Mouse (Mus musculus) testis, postnatal 14 days (tissue): ENCODE measurements around the gene Aplf.
"Not testable (repeated sequence)": the region's sequence is repeated elsewhere in the genome, so short reads cannot be mapped to it uniquely, and the experiment has no call there.

Experiments
- DNase-seq: peaks from one replicate; pipeline ENCODE4 v3.0.0; 2021; ENCODE audit warnings: low spot score

Aplf gene

GRCm38 (mm10) chr6:87671771-87672517 is at the start of gene Aplf:
Gene Aplf, minus strand, starts transcription at chr6:87672193.
- peak; percentile 93 for DNase-seq

GRCm38 (mm10) chr6:87714091-87714490 is 42.1 kb upstream of the Aplf start:
- no peak for DNase-seq

DNA sequence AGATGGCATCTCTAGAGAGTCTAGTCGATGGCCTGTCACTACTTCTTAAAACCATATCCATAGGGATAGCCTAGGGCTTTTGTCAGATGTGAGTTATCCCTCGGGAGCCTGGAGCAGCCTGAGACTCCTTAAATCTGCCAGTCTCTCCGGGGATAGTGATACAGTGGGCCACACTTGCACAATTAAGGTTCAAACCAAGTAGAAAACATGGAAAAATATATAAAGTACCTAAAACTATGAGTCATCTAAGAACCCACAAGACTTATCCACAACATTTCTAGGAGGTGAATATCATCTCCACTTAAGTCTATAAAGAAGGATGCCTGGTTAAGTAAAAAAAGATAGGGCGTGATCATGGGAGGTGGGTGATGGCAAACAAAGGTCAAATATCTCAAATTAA is 40.3 kb upstream of the Aplf start:
- DNase-seq = no peak

DNA sequence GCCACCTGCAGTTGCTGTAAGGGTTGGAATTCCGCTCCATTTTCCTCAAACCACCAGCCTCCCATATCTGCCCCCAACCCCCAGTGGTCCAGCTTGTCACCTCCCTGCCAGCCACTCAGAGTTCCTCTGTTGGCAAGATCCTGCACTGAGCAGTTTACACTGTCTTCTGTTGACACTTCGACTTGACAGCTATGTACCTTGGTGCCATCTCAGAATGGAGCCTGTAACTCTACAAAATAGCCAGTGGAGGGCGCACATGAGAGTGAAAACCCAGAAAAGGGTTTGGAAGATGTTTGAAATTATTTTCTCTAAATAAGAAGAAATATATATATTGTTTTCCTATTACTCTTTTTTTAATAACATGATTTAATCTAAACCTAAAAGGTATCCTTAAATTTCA is 34.3 kb upstream of the Aplf start:
- DNase-seq = no peak

- DNase-seq = no peak
These were observed 24.6 kb upstream of the Aplf start for GRCm38 (mm10) chr6:87696544-87696943.

DNA sequence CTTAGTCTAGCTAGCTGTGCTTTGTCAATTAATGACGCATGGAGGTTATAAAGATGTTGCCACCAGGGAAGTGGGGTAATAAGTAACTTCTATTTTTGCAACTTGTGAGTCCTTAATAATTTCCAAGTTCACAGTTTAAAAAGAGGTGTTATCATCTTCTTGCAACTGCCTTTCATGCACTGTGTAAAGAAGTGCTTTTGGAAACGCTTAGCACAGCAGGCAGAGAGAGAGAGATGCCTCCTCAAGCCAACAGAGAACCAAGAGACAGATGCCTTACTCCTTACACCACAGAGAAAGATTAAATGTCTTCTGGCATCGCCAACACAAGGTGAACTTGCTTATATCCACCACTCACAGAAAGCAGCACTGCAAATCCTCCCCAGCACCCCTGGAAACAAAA is 24.0 kb upstream of the Aplf start:
- no peak for DNase-seq

DNA sequence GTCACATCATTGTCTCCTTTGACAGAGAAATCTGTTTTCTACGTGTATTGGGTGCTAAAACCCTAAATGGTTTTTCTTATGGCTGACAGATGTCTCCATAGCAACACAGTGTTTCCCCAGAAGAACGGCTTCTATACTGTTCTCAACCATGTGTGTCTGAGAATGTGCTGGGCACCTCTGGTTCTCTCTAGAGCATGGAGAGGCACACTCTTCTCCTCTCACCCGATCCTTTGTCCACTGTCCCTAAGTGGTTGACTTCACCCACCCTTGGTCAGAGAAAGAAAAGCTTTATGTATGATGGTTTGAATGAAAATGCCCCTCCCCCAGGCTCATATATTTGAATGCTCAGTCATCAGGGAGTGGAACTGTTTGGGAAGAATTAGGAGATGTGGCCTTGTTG is 8.4 kb upstream of the Aplf start:
- no peak for DNase-seq

DNA sequence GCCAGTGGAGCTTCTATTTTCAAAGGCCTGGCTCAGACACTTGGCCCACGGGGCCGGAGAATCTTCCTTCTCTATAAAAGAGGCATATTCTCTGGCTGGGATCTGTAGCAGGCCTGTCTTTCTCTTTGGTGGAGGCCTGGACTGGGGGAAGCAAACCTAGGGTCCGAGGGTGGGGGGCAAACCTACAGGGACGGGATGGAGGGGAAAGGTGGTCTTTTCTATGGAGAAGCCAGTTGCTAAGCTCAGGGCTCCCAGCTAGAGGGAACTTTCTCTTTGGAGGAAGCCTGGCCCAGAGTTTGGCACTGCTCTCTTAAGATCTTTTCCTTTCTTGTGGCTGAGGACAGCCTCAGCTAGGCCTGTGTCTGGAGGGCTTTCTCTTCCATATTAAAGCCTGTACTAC is 668 bp upstream of the Aplf start:
- no peak for DNase-seq

DNA sequence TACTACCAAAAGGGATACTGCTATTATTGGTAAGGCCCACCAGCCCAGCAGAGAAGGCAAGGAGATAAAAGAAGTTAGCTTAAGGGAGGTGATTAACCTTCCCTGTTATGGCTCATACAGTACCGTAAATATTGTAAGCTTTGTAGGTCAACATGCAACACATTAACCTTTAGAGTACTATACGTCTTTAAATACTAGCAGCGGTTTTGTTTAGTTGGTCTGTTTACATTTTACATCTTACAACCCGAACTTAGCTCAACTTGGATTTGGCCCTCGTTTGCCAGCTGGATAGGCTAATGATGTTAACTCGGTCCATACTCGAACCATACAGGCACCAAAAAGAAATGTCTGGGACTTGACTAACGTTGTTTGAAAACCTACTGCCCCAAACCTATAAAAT is 640 bp downstream of the Aplf start:
- no peak for DNase-seq

DNA sequence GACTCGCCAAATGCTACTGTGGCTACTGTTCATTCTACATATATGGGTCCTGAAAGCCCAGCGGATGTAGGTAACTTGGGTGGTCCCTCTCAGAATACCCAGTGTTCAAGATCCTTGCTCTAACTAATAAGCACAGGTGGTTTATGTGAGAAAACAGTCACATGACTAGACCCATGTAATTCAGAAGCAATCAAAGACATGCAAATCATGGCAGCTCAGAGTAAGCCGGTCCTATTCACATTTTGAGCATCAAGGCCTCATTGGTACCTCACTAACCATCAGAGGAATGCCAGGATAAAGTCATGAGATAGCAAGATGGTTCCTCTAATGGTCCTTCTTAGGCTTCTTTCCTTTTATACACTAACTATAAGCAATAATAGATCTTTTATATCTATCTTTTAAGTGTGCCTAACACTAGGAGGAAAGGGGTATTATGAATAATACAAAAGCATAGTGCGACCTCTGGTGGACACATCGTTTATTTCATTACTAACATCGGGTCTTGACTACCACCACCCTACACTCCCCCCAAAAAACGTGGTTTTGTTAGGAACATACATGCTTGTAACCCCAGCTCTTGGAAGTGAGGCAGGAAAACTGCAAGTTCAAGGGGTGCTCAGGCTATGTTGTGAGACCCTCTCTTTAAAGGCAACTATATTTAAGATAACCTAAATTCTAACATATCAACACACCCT is 2.0 kb downstream of the Aplf start:
- DNase-seq = no peak

GRCm38 (mm10) chr6:87668733-87669132 is 3.3 kb downstream of the Aplf start:
- no peak for DNase-seq

- no peak for DNase-seq
These were observed 4.2 kb downstream of the Aplf start for GRCm38 (mm10) chr6:87667804-87668203.

- no peak for DNase-seq
These were observed 8.5 kb downstream of the Aplf start for GRCm38 (mm10) chr6:87663445-87663844.

- DNase-seq = no peak
These were observed 9.8 kb downstream of the Aplf start for GRCm38 (mm10) chr6:87662197-87662596.

GRCm38 (mm10) chr6:87661707-87662106 is 10.3 kb downstream of the Aplf start:
- no peak for DNase-seq

- DNase-seq = no peak
These were observed 13.2 kb downstream of the Aplf start for GRCm38 (mm10) chr6:87658816-87659215.

DNA sequence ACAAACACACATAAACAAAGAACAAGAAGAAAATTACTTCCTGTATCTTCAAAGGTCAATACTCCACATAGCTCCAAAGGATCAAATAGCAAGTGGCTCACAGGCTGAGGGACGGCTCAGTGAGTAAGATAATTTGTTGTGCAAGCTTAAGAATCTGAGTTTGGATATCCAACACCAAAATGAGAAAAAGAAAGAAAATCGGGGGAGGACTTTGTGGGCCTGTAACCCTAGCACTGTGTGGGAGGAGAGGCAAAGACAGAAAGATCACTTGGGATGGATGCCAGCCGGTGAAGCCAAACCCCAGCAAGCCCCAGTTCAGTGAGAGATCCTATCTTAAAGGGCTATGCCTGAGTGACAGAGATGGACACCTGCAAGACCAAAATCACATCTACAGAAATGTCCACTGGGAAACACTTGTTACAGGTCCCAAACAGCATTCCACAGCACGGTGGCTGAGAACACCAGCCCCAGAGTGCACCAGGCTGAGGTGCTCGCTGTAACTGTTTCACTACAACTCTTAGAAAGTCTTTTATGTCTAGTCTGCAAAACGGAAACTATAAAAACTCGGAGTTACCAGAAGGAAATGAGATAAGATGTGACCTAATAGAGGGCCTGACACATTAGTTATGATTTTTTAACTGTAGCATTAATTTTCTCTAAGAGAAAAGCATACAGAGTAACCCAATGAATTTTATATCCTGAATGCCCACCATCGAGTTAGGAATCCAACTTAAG is 17.9 kb downstream of the Aplf start:
- DNase-seq = no peak

GRCm38 (mm10) chr6:87653478-87653877 is 18.5 kb downstream of the Aplf start:
- no peak for DNase-seq

- DNase-seq = no peak
These were observed 19.3 kb downstream of the Aplf start for GRCm38 (mm10) chr6:87652670-87653069.

- DNase-seq = no peak
These were observed 20.2 kb downstream of the Aplf start for GRCm38 (mm10) chr6:87651787-87652186.

DNA sequence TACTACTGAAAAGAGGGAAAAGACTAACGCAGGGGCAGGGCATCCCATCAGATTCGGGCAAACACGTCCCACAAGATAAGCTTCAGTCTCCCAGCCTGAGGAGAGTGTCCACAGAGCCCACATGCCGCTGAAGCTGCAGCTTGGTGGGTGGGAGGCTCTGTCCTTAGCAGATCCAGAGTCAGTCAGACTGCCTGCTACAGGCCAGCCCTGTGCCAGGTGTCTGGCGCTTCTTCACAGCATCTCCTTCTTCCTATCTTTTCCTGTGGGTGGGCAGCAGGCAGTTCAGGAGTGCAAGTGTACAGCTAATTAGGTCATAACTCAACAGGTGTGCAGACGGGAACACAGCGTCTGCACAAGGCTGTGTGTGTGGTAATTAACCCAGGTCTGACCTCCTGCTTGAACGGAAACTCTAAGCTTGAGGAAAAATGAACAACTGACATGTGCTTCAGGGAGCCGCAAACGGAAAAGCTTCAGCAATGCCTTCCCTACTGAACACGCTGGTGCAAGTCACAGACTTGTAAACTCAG is 33.8 kb downstream of the Aplf start:
- DNase-seq = no peak

GRCm38 (mm10) chr6:87632176-87632575 is 39.8 kb downstream of the Aplf start:
- DNase-seq = no peak

DNA sequence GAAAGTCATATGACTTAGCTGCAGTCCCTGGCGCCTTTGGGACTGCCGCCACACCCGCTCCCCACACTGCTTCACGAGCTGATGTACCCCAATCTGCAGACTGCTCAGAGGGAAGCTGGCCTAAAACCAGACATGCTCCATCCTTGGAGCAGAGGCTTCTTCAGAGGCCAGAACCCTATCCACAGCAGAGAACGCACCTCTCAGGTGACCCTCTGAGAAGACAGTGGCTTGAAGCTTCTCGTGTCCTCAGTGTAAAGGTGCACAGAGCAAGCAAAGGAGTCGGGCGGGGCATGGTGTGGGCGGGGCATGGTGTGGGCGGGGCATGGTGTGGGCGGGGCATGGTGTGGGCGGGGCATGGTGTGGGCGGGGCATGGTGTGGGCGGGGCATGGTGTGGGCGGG is 43.1 kb downstream of the Aplf start:
- DNase-seq = not testable (repeated sequence)
